Mouse (Mus musculus): Measurements from ENCODE around the gene Nfatc4. TPM values are rescaled to one million over a fixed set of nuclear protein-coding genes. Genes with fewer than 3 reads are reported as not detected.

The Nfatc4 gene
- polyA plus RNA-seq, 1 experiment from 2014 or later, result 34.6 TPM

DNA sequence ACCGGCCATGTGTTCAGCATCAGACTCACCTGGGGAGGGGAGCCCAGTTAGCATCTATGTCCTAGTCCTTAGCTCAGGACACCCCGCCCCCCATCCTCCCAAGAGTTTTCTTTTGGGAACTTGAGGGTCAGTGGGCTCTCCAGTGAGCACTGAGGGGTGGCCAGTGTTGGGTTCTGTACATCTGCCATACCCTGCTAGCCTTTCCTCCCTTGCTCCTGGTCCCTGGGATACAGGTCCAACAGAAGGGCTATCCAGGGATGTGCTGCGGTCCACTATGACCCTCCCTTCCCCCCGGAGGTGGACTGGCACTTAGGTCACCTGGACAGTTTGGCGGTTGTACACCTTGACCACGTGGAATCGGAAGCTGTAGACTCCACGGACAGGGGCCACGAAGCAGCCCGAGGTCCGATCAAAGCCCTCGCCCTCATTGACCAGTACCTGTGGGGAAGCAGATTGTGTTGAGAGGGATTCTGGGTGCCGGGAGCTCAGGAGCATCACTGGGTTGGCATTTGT, 60.3 kb downstream of the Nfatc4 start:
- H3K4me3 ChIP-seq, result no peak overlapping the region
- WGBS, result 91% methylated on average over 13 of the region's 13 CpGs
- DNase-seq (ENCODE audit: low spot score), result no peak
- H3K9me3 ChIP-seq, result no peaks in the 10 kb centered on the region
- H3K27ac ChIP-seq, result no peak overlapping the region
- peaks cover 21% of the 10 kb centered on the region for H3K36me3 ChIP-seq
- H3K27me3 ChIP-seq (ENCODE audit: insufficient read depth, poor library complexity, severe bottlenecking), result peaks cover 3% of the 10 kb centered on the region; the same call in 1 of the 2 replicates
- peaks cover 55% of the 10 kb centered on the region for H3K4me1 ChIP-seq (replicated peaks)

Other genes with a start within 250 kb of the Nfatc4 start
- 0.26 and 0.34 TPM in 2 replicates for gene Fitm1, start 247.5 kb upstream of the Nfatc4 start, polyA plus RNA-seq (2016; fragmentation: Nextera tagmentation; extraction: Ambion mirVana)
- gene Psme1, start 245.0 kb upstream of the Nfatc4 start, polyA plus RNA-seq (2016; fragmentation: Nextera tagmentation; extraction: Ambion mirVana), result 97.6 and 114 TPM in 2 replicates
- gene Emc9, start 237.8 kb upstream of the Nfatc4 start, polyA plus RNA-seq (2016; fragmentation: Nextera tagmentation; extraction: Ambion mirVana), result 6.8 and 10.0 TPM in 2 replicates
- gene Psme2, start 232.0 kb upstream of the Nfatc4 start, polyA plus RNA-seq (2016; fragmentation: Nextera tagmentation; extraction: Ambion mirVana), result 171 and 203 TPM in 2 replicates
- gene Rnf31, start 231.4 kb upstream of the Nfatc4 start, polyA plus RNA-seq (2016; fragmentation: Nextera tagmentation; extraction: Ambion mirVana), result 21.2 and 23.2 TPM in 2 replicates
- gene Irf9, start 219.6 kb upstream of the Nfatc4 start, polyA plus RNA-seq (2016; fragmentation: Nextera tagmentation; extraction: Ambion mirVana), result 7.2 and 7.8 TPM in 2 replicates
- gene Rec8, start 205.1 kb upstream of the Nfatc4 start, polyA plus RNA-seq (2016; fragmentation: Nextera tagmentation; extraction: Ambion mirVana), result 10.4 and 12.3 TPM in 2 replicates
- 101 and 107 TPM in 2 replicates for gene Ipo4, start 187.2 kb upstream of the Nfatc4 start, polyA plus RNA-seq (2016; fragmentation: Nextera tagmentation; extraction: Ambion mirVana)
- 0.76 and 1.5 TPM in 2 replicates for gene Gm49378, start 185.2 kb upstream of the Nfatc4 start, polyA plus RNA-seq (2016; fragmentation: Nextera tagmentation; extraction: Ambion mirVana)
- 76.0 and 78.1 TPM in 2 replicates for gene Tm9sf1, start 179.3 kb upstream of the Nfatc4 start, polyA plus RNA-seq (2016; fragmentation: Nextera tagmentation; extraction: Ambion mirVana)
- 0.40 and 0.97 TPM in 2 replicates for gene Tssk4, start 173.0 kb upstream of the Nfatc4 start, polyA plus RNA-seq (2016; fragmentation: Nextera tagmentation; extraction: Ambion mirVana)
- gene Mdp1, start 162.6 kb upstream of the Nfatc4 start, polyA plus RNA-seq (2016; fragmentation: Nextera tagmentation; extraction: Ambion mirVana), result 65.6 and 67.6 TPM in 2 replicates
- 60.0 and 65.9 TPM in 2 replicates for gene Gmpr2, start 151.2 kb upstream of the Nfatc4 start, polyA plus RNA-seq (2016; fragmentation: Nextera tagmentation; extraction: Ambion mirVana)
- 646 and 662 TPM in 2 replicates for gene Nedd8, start 151.0 kb upstream of the Nfatc4 start, polyA plus RNA-seq (2016; fragmentation: Nextera tagmentation; extraction: Ambion mirVana)
- gene Tinf2, start 141.3 kb upstream of the Nfatc4 start, polyA plus RNA-seq (2016; fragmentation: Nextera tagmentation; extraction: Ambion mirVana), result 63.4 and 68.9 TPM in 2 replicates
- gene Tgm1, start 109.2 kb upstream of the Nfatc4 start, polyA plus RNA-seq (2016; fragmentation: Nextera tagmentation; extraction: Ambion mirVana), result 0.34 and 0.81 TPM in 2 replicates
- 34.7 and 36.3 TPM in 2 replicates for gene Rabggta, start 100.9 kb upstream of the Nfatc4 start, polyA plus RNA-seq (2016; fragmentation: Nextera tagmentation; extraction: Ambion mirVana)
- 68.5 and 73.8 TPM in 2 replicates for gene Dhrs1, start 77.5 kb upstream of the Nfatc4 start, polyA plus RNA-seq (2016; fragmentation: Nextera tagmentation; extraction: Ambion mirVana)
- 53.3 and 56.5 TPM in 2 replicates for gene Nop9, start 77.5 kb upstream of the Nfatc4 start, polyA plus RNA-seq (2016; fragmentation: Nextera tagmentation; extraction: Ambion mirVana)
- 0.17 TPM in 1 of 2 replicates, not detected in the other for gene Cideb, start 64.7 kb upstream of the Nfatc4 start, polyA plus RNA-seq (2016; fragmentation: Nextera tagmentation; extraction: Ambion mirVana)
- 0.14 and 0.21 TPM in 2 replicates for gene Ltb4r2, start 61.7 kb upstream of the Nfatc4 start, polyA plus RNA-seq (2016; fragmentation: Nextera tagmentation; extraction: Ambion mirVana)
- 0.11 and 0.39 TPM in 2 replicates for gene Ltb4r1, start 57.2 kb upstream of the Nfatc4 start, polyA plus RNA-seq (2016; fragmentation: Nextera tagmentation; extraction: Ambion mirVana)
- gene Adcy4, start 39.0 kb upstream of the Nfatc4 start, polyA plus RNA-seq (2016; fragmentation: Nextera tagmentation; extraction: Ambion mirVana), result 7.9 and 10.3 TPM in 2 replicates
- gene Ripk3, start 34.3 kb upstream of the Nfatc4 start, polyA plus RNA-seq (2016; fragmentation: Nextera tagmentation; extraction: Ambion mirVana), result 11.9 and 14.4 TPM in 2 replicates
- 24.1 and 24.4 TPM in 2 replicates for gene Nynrin, start 30.9 kb downstream of the Nfatc4 start, polyA plus RNA-seq (2016; fragmentation: Nextera tagmentation; extraction: Ambion mirVana)
- gene Cbln3, start 61.2 kb downstream of the Nfatc4 start, polyA plus RNA-seq (2016; fragmentation: Nextera tagmentation; extraction: Ambion mirVana), result 0.12 and 0.33 TPM in 2 replicates
- gene Khnyn, start 61.8 kb downstream of the Nfatc4 start, polyA plus RNA-seq (2016; fragmentation: Nextera tagmentation; extraction: Ambion mirVana), result 21.4 and 24.2 TPM in 2 replicates
- 33.2 and 38.1 TPM in 2 replicates for gene Sdr39u1, start 77.1 kb downstream of the Nfatc4 start, polyA plus RNA-seq (2016; fragmentation: Nextera tagmentation; extraction: Ambion mirVana)
- not detected in 2 replicates for gene Cma1, start 121.5 kb downstream of the Nfatc4 start, polyA plus RNA-seq (2016; fragmentation: Nextera tagmentation; extraction: Ambion mirVana)
- not detected in 2 replicates for gene Cma2, start 127.8 kb downstream of the Nfatc4 start, polyA plus RNA-seq (2016; fragmentation: Nextera tagmentation; extraction: Ambion mirVana)
- gene Mcpt1, start 194.8 kb downstream of the Nfatc4 start, polyA plus RNA-seq (2016; fragmentation: Nextera tagmentation; extraction: Ambion mirVana), result not detected in 2 replicates
- not detected in 2 replicates for gene Mcpt9, start 207.4 kb downstream of the Nfatc4 start, polyA plus RNA-seq (2016; fragmentation: Nextera tagmentation; extraction: Ambion mirVana)
- gene Mcpt2, start 218.9 kb downstream of the Nfatc4 start, polyA plus RNA-seq (2016; fragmentation: Nextera tagmentation; extraction: Ambion mirVana), result not detected in 2 replicates
- not detected in 2 replicates for gene Mcpt4, start 239.2 kb downstream of the Nfatc4 start, polyA plus RNA-seq (2016; fragmentation: Nextera tagmentation; extraction: Ambion mirVana)

All from hindbrain, embryonic 10.5 days (tissue).